Mouse (Mus musculus) small intestine, adult 2 months (tissue): ENCODE measurements around the gene 1810013L24Rik. TPM values are rescaled to one million over a fixed set of nuclear protein-coding genes. Genes with fewer than 3 reads are reported as not detected.
"Not testable (repeated sequence)": the region's sequence is repeated elsewhere in the genome, so short reads cannot be mapped to it uniquely, and the experiment has no call there.

Source experiments
- H3K27ac ChIP-seq: fragments of 200-500 bp; 2 replicates; pipeline ENCODE4 v1.5.1; 2012; ENCODE audit warnings: low read depth, low read length, control low read depth, inconsistent platforms; ENCODE audit not compliant: insufficient read depth
- H3K27me3 ChIP-seq: fragments of 200-500 bp; 2 replicates; pipeline ENCODE4 v1.6.1; 2012; ENCODE audit warnings: mild to moderate bottlenecking, moderate library complexity, low read length, inconsistent platforms; ENCODE audit not compliant: control insufficient read depth, insufficient read depth
- H3K36me3 ChIP-seq: fragments of 200-500 bp; 2 replicates; pipeline ENCODE4 v1.6.1; 2012; ENCODE audit warnings: mild to moderate bottlenecking, low read length, control low read depth, inconsistent platforms; ENCODE audit not compliant: control insufficient read depth, insufficient read depth
- H3K4me1 ChIP-seq: fragments of 200-500 bp; 2 replicates; pipeline ENCODE4 v1.6.1; 2012; ENCODE audit warnings: low read length, inconsistent platforms, mixed read lengths; ENCODE audit not compliant: control insufficient read depth, insufficient read depth, insufficient read length
- H3K4me3 ChIP-seq: fragments of 200-500 bp; 2 replicates; pipeline ENCODE4 v1.5.1; 2012; ENCODE audit warnings: low read depth, mild to moderate bottlenecking, control low read depth, inconsistent platforms, low read length, moderate library complexity
- CTCF ChIP-seq: fragments of 200-500 bp; IDR thresholded peaks from 2 replicates; pipeline ENCODE4 v1.5.1; 2012; ENCODE audit warnings: low read depth, mild to moderate bottlenecking, control low read depth, inconsistent platforms, low read length, moderate library complexity, mixed read lengths; ENCODE audit not compliant: insufficient replicate concordance, insufficient read length; ENCODE audit errors: extremely low read depth
- POLR2A ChIP-seq: fragments of 200-500 bp; IDR thresholded peaks from 2 replicates; pipeline ENCODE4 v1.6.1; 2012; ENCODE audit warnings: low read depth, mild to moderate bottlenecking, control low read depth, inconsistent platforms, low read length, moderate library complexity
- WGBS: fragments of 180-500 bp; shearing (Covaris S2); methylation state at CpG from one replicate; pipeline ENCODE4 v1.1.7; 2018; 5-methylcytosine and 5-hydroxymethylcytosine counted together
- polyA plus RNA-seq: library from polyadenylated mRNA; depleted of rRNA; stranded (reverse); fragments of >200 nt; gene quantifications from 2 replicates; pipeline ENCODE4 v1.2.3, GENCODE M21; 2012; rRNA removed

1810013L24Rik gene
- polyA plus RNA-seq, 1 experiment, result 12.7 TPM

GRCm38 (mm10) chr16:8895301-8895700 is 65.4 kb downstream of the 1810013L24Rik start:
- no peak overlapping the region for H3K27ac ChIP-seq
- no peak for TF ChIP-seq CTCF
- TF ChIP-seq POLR2A, result no peak
- no peaks in the 10 kb centered on the region for H3K36me3 ChIP-seq
- WGBS, result 86% methylated on average over 4 of the region's 4 CpGs
- H3K27me3 ChIP-seq, result no peaks in the 10 kb centered on the region
- no peaks in the 10 kb centered on the region for H3K4me1 ChIP-seq
- no peak overlapping the region for H3K4me3 ChIP-seq

GRCm38 (mm10) chr16:8906115-8906514 is 76.2 kb downstream of the 1810013L24Rik start:
- WGBS, result 21% methylated on average over 2 of the region's 2 CpGs
- not testable (repeated sequence) for H3K4me3 ChIP-seq, H3K27ac ChIP-seq, H3K36me3 ChIP-seq, H3K27me3 ChIP-seq, H3K4me1 ChIP-seq

Other genes starting within 250 kb of the 1810013L24Rik start
- 116 and 240 TPM in 2 replicates for gene Pmm2, start 192.4 kb upstream of the 1810013L24Rik start, polyA plus RNA-seq
- gene Tmem186, start 192.4 kb upstream of the 1810013L24Rik start, polyA plus RNA-seq, result 6.2 and 8.6 TPM in 2 replicates
- 31.8 and 61.6 TPM in 2 replicates for gene Carhsp1, start 157.9 kb upstream of the 1810013L24Rik start, polyA plus RNA-seq
- 0.42 TPM in 1 of 2 replicates, not detected in the other for gene Gm5767, start 149.3 kb upstream of the 1810013L24Rik start, polyA plus RNA-seq
- 5.5 and 11.1 TPM in 2 replicates for gene Usp7, start 37.8 kb upstream of the 1810013L24Rik start, polyA plus RNA-seq